Comparison of ENCODE assay signal across 13 mouse cellular contexts in genomic region chr17:12963476-12963875, GRCm38 (mm10). TPM values are rescaled to one million over a fixed set of nuclear protein-coding genes. Genes with fewer than 3 reads are reported as not detected.
"Had no signal": no experiment of that assay in that cellular context is flagged by ENCODE, and none has a peak within 500 bp of the region (broad histone marks: within the 10 kb centered on the region; RNA-seq: fewer than 3 reads in every experiment).

No protein-coding gene starts in this region.

- H3K27ac ChIP-seq: intestine, embryonic 15.5 days; limb, embryonic 15.5 days; liver, embryonic 12.5 days; lung, embryonic 15.5 days; midbrain, embryonic 12.5 days; stomach, embryonic 15.5 days had no signal

- H3K9me3 ChIP-seq: intestine, embryonic 15.5 days; limb, embryonic 15.5 days; liver, embryonic 12.5 days; lung, embryonic 15.5 days; midbrain, embryonic 12.5 days; stomach, embryonic 15.5 days had no signal

- H3K27me3 ChIP-seq: intestine, embryonic 15.5 days; limb, embryonic 15.5 days; liver, embryonic 12.5 days; lung, embryonic 15.5 days; midbrain, embryonic 12.5 days; stomach, embryonic 15.5 days had no signal

- DNase-seq: layer of hippocampus, adult 9-11 months; layer of hippocampus, postnatal 36 days; right cerebral cortex, postnatal 14 days; thymus, adult 2 months; thymus, postnatal 25 days had no signal

- ATAC-seq: intestine, embryonic 15.5 days; liver, embryonic 12.5 days; midbrain, embryonic 16.5 days had no signal

- H3K4me3 ChIP-seq: intestine, embryonic 15.5 days; limb, embryonic 15.5 days; liver, embryonic 12.5 days; lung, embryonic 15.5 days; midbrain, embryonic 12.5 days; stomach, embryonic 15.5 days had no signal

- H3K9ac ChIP-seq: intestine, embryonic 15.5 days; limb, embryonic 15.5 days; liver, embryonic 12.5 days; lung, embryonic 15.5 days; midbrain, embryonic 12.5 days; stomach, embryonic 15.5 days had no signal

- H3K4me2 ChIP-seq: intestine, embryonic 15.5 days; limb, embryonic 15.5 days; liver, embryonic 12.5 days; lung, embryonic 15.5 days; midbrain, embryonic 12.5 days; stomach, embryonic 15.5 days had no signal

RNA-seq across cellular contexts. Expression of gene Acat3, which starts 23.1 kb away (rescaled TPM):
- polyA plus RNA-seq: spleen, adult 2 months had no signal
